Mouse (Mus musculus) ES-Bruce4 (cell line): ENCODE measurements at regions not wholly inside any gene's neighbourhood (a gene's known extent, or its start where the extent isn't known, plus 50 kb on each side); places are given as distances from the start of the nearest gene placed in this dataset.

Experiments
- H3K27ac ChIP-seq: 2 replicates; pipeline ENCODE4 v1.5.1; 2012; ENCODE audit warnings: low read length, inconsistent platforms; ENCODE audit not compliant: insufficient read depth
- H3K27me3 ChIP-seq: 2 replicates; pipeline ENCODE4 v1.6.1; 2012; ENCODE audit warnings: mild to moderate bottlenecking, low read length, inconsistent platforms; ENCODE audit not compliant: control insufficient read depth, poor library complexity, insufficient read depth, severe bottlenecking
- H3K36me3 ChIP-seq: 2 replicates; pipeline ENCODE4 v1.6.1; 2012; ENCODE audit warnings: inconsistent platforms, mild to moderate bottlenecking, low read length, moderate library complexity; ENCODE audit not compliant: control insufficient read depth, poor library complexity, insufficient read depth, severe bottlenecking
- H3K4me1 ChIP-seq: one replicate; pipeline ENCODE4 v1.8.1; 2011; ENCODE audit warnings: low read length; ENCODE audit not compliant: control insufficient read depth, insufficient read depth
- H3K4me3 ChIP-seq: 2 replicates; pipeline ENCODE4 v1.5.1; 2011; ENCODE audit warnings: low read depth, mild to moderate bottlenecking, low read length
- H3K9ac ChIP-seq: 2 replicates; pipeline ENCODE4 v1.6.1; 2012; ENCODE audit warnings: low read depth, mild to moderate bottlenecking, inconsistent platforms; ENCODE audit not compliant: poor library complexity, severe bottlenecking
- H3K9me3 ChIP-seq: replicated peaks from 2 replicates; pipeline ENCODE4 v1.6.1; 2012; ENCODE audit warnings: mild to moderate bottlenecking, low read length, inconsistent platforms; ENCODE audit not compliant: control insufficient read depth, poor library complexity, insufficient read depth, severe bottlenecking
- CTCF ChIP-seq: IDR thresholded peaks from one replicate; pipeline ENCODE4 v1.8.1; 2011; ENCODE audit warnings: low read depth, low read length
- EP300 ChIP-seq: IDR thresholded peaks from 2 replicates; pipeline ENCODE4 v1.6.1; 2011; ENCODE audit warnings: low read depth, low read length; ENCODE audit not compliant: insufficient read depth
- POLR2A ChIP-seq: IDR thresholded peaks from one replicate; pipeline ENCODE4 v1.8.1; 2011; ENCODE audit warnings: low read length; ENCODE audit not compliant: insufficient read depth

DNA sequence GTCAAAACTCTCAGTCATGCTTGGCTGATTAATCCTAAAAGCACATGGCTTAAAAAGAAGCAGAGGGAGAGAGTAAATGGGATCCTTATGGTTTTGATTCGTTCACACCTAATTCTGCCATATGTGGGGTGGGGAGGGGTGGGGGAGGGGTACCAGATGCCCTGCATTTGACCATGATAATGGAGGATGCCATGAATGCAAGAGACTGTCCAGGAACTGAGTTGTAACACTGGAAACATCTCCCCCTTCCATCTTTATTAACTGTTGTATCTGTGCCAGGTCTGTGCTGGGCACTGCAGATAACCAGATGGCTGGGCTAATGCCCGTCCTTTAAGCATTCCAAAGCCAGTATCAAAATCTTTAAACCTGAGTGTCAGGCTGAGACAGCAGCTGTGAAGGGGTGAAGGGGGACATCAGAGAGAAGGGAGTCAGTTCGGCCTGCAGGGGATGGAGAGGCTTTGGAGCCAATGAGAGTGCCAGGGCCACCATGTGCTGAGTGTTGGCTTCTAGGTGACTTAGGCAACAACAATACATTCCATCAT, 169.0 kb upstream of the Usp24 start:
- TF ChIP-seq POLR2A (no peak), EP300 (no peak), CTCF (no peak)
- H3K9me3 ChIP-seq, result no peaks in the 10 kb centered on the region
- H3K9ac ChIP-seq, result no peak overlapping the region

DNA sequence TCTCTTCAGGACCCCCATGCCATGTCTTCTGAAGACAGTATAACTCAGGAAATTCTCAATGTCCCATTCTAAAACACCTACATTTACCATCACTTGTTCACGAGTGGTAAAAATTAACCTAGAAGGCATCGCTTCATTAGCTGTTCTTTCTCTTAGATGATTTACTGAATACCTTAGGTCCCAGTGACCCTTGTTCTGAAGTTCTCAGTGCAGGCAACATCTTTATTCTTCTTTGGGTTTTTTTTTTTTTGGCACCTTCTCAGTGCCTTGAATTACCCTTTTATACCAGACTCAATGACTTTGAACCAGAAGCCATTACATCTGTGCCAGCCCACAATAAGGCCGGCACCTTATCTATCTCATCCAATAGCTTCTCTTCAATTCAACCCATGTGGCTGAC, 167.1 kb upstream of the Usp24 start:
- Histone ChIP-seq H3K4me1 (no peaks in the 10 kb centered on the region), H3K27me3 (no peaks in the 10 kb centered on the region), H3K9me3 (no peaks in the 10 kb centered on the region), H3K9ac (no peak overlapping the region), H3K27ac (no peak overlapping the region), H3K4me3 (no peak overlapping the region), H3K36me3 (no peaks in the 10 kb centered on the region)
- TF ChIP-seq CTCF (no peak), POLR2A (no peak), EP300 (no peak)

More for the DNA sequence above, 169.0 kb upstream of the Usp24 start:
- Histone ChIP-seq H3K27me3 (no peaks in the 10 kb centered on the region), H3K36me3 (no peaks in the 10 kb centered on the region), H3K4me3 (no peak overlapping the region), H3K27ac (no peak overlapping the region), H3K4me1 (no peaks in the 10 kb centered on the region)

DNA sequence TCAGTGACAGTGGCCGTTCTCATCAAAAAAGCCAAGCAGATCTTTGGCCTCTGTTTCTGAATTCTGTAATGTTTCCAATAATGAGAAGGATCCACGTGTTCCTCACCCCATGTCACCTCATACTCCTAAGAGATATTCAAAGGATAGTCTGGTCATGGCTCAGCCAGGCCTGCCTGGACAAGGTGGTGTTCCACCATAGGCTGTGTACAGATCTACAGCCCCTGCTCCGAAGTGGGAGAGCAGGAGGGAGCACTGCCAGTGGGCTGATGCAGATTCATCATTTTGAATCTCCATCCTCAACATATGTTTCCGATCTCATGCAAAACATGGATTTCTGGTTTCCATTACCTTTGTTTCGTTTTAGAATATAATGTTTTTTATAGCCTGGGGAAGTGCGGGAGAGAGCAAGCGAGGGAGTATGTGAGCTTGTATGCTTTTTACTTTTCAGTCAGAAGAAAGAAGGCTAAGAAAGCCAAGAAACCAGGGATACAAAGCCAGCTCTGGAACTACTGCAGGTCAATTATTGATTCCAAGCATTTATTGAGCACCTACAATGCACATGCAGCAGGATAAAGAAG, 166.5 kb upstream of the Usp24 start:
- Histone ChIP-seq H3K9me3 (no peaks in the 10 kb centered on the region), H3K4me3 (no peak overlapping the region), H3K27ac (no peak overlapping the region), H3K4me1 (no peaks in the 10 kb centered on the region), H3K9ac (no peak overlapping the region), H3K27me3 (no peaks in the 10 kb centered on the region), H3K36me3 (no peaks in the 10 kb centered on the region)
- no peak for TF ChIP-seq POLR2A
- TF ChIP-seq CTCF, result no peak
- TF ChIP-seq EP300, result no peak

DNA sequence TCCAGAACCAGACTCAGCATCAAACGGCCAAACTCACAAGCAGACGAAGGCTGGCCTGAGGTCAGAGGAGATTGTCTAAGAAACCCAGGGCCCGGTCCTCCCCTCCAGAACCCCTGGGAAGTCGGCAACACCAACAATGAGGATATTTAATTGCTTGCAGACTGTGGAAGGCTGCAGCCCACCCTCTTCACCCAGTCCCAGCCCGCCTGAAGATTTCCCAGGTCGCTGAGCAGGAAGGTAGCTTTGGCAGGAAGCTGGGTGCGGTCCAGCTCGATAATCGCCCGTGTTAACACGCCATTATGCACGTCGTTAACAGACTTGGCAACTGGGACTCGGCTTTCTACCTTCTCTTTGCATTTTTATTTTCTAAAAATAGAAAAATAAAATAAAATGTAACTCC, 165.2 kb upstream of the Usp24 start:
- Histone ChIP-seq H3K4me1 (no peaks in the 10 kb centered on the region), H3K9ac (no peak overlapping the region), H3K4me3 (no peak overlapping the region), H3K27me3 (no peaks in the 10 kb centered on the region), H3K27ac (no peak overlapping the region), H3K36me3 (no peaks in the 10 kb centered on the region), H3K9me3 (no peaks in the 10 kb centered on the region)
- TF ChIP-seq EP300 (no peak), CTCF (no peak), POLR2A (no peak)

DNA sequence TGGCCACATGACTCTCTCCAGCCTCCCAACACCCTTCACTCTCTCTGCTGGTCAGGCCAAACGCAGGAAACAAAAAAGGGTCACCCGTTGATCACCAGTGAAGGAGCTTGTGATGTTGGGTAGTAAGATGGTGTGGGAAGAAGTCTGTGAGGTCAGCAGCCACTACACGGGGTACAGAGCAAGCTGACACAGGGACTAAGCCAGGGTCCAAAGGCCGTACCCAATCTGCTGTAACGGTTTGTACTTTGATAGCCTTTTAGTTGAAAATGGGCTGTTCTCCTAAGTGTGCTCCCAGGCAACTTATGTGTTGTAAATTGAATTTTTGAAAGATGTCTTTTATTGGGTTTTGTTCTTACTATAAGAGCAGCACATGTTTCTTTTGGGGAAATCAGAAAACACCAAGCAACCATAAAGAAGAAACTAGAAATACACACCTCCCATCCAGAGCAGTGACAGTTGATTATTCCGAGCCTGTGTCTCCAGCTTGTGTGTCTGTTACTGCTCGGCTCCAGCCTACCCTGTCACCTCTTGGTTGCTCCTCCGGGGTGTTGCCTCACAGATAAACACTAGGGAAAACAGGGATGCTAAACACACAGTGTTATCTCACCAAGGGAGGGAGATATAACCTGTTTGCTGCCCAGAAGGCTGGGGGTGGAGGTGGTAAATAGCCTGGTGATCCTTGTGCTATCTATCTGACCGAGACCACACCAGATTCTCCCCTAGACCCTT, 158.4 kb upstream of the Usp24 start:
- H3K27me3 ChIP-seq, result no peaks in the 10 kb centered on the region; the same call in 1 of the 2 replicates
- no peak overlapping the region for H3K27ac ChIP-seq
- no peaks in the 10 kb centered on the region for H3K9me3 ChIP-seq
- H3K36me3 ChIP-seq, result no peaks in the 10 kb centered on the region
- H3K9ac ChIP-seq, result no peak overlapping the region
- no peak overlapping the region for H3K4me3 ChIP-seq
- TF ChIP-seq EP300 (no peak), POLR2A (no peak), CTCF (no peak)
- H3K4me1 ChIP-seq, result no peaks in the 10 kb centered on the region

DNA sequence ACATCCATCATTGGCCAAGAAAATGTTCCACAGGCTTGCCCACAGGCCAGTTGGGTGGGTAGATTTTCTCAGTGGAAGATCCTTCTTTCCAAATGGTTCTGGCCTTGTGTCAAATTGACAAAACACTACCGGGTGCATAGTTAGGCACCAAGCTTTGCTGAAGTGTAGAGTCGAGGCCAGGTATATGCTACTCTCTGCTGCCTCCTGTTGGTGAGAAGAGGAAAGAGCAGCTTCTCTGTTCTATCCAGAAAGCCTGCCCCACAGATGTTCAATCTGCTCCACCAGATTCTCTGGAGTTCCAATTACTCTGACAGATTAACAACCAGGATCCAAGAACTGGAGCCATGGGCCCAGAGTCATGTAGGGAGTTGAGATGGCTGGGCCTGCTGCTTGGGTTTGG, 154.4 kb upstream of the Usp24 start:
- no peaks in the 10 kb centered on the region; the same call in 1 of the 2 replicates for H3K27me3 ChIP-seq
- H3K9ac ChIP-seq, result no peak overlapping the region
- H3K36me3 ChIP-seq, result no peaks in the 10 kb centered on the region
- no peaks in the 10 kb centered on the region for H3K4me1 ChIP-seq
- H3K9me3 ChIP-seq, result no peaks in the 10 kb centered on the region
- H3K4me3 ChIP-seq, result no peak overlapping the region
- TF ChIP-seq EP300 (no peak), POLR2A (no peak), CTCF (peak; percentile 10)
- no peak overlapping the region for H3K27ac ChIP-seq
